Mouse (Mus musculus) liver, embryonic 12.5 days (tissue): ENCODE data around the gene Pde4d. TPM values are rescaled to one million over a fixed set of nuclear protein-coding genes. Genes with fewer than 3 reads are reported as not detected.
A peak's percentile ranks its signal among the peaks of the same experiment; 100 is the strongest.

Experiments
- ATAC-seq: fragments of 200-750 bp; cut with Nextera tagmentation; 2 replicates; pipeline ENCODE4 v1.8.0; 2017; ENCODE audit warnings: moderate number of reproducible peaks, mild to moderate bottlenecking, moderate library complexity
- H3K27ac ChIP-seq: fragments of 300-500 bp; sonication (generic); 2 replicates; pipeline ENCODE4 v1.5.1; 2016; ENCODE audit warnings: mild to moderate bottlenecking
- H3K27me3 ChIP-seq: fragments of 300-500 bp; sonication (generic); replicated peaks from 2 replicates; pipeline ENCODE4 v1.6.1; 2016; ENCODE audit warnings: mild to moderate bottlenecking, moderate library complexity
- H3K36me3 ChIP-seq: fragments of 300-500 bp; sonication (generic); 2 replicates; pipeline ENCODE4 v1.6.1; 2016; ENCODE audit warnings: mild to moderate bottlenecking, moderate library complexity
- H3K4me1 ChIP-seq: fragments of 300-500 bp; sonication (generic); 2 replicates; pipeline ENCODE4 v1.6.1; 2016
- H3K4me2 ChIP-seq: fragments of 300-500 bp; sonication (generic); 2 replicates; pipeline ENCODE4 v1.6.1; 2016; ENCODE audit warnings: mild to moderate bottlenecking, moderate library complexity
- H3K4me3 ChIP-seq: fragments of 300-500 bp; sonication (generic); 2 replicates; pipeline ENCODE4 v1.5.1; 2016; ENCODE audit warnings: mild to moderate bottlenecking, moderate library complexity
- H3K9ac ChIP-seq: fragments of 300-500 bp; sonication (generic); 2 replicates; pipeline ENCODE4 v1.6.1; 2016; ENCODE audit warnings: mild to moderate bottlenecking, moderate library complexity
- H3K9me3 ChIP-seq: fragments of 300-500 bp; sonication (generic); replicated peaks from 2 replicates; pipeline ENCODE4 v1.6.1; 2016; ENCODE audit warnings: mild to moderate bottlenecking, moderate library complexity
- WGBS: fragments of 180-500 bp; shearing (Covaris S2); methylation state at CpG from one replicate; pipeline ENCODE4 v1.1.7; 2016; ENCODE audit not compliant: insufficient replicate concordance; 5-methylcytosine and 5-hydroxymethylcytosine counted together
- polyA plus RNA-seq: library from polyadenylated mRNA; unstranded; fragments of >200 nt; fragmentation: Nextera tagmentation; extraction: Ambion mirVana; gene quantifications from 2 replicates; pipeline ENCODE4 v1.2.1, GENCODE M21; 2016

Pde4d gene
- polyA plus RNA-seq, 1 experiment from 2014 or later = 19.4 TPM

- Histone ChIP-seq H3K27me3 (no peaks in the 10 kb centered on the region), H3K9me3 (no peaks in the 10 kb centered on the region), H3K36me3 (no peaks in the 10 kb centered on the region), H3K27ac (no peak overlapping the region), H3K4me3 (no peak overlapping the region), H3K9ac (no peak overlapping the region), H3K4me2 (no peak overlapping the region), H3K4me1 (no peaks in the 10 kb centered on the region)
- ATAC-seq = no peak
- 67% methylated on average over 8 of the region's 8 CpGs for WGBS
Measured at GRCm38 (mm10) chr13:108497768-108498167, 48.0 kb downstream of the Pde4d start.

- 59% methylated on average over 9 of the region's 9 CpGs for WGBS
- no peak overlapping the region for H3K4me2 ChIP-seq
- H3K27me3 ChIP-seq = no peaks in the 10 kb centered on the region
- H3K4me1 ChIP-seq = no peaks in the 10 kb centered on the region
- no peaks in the 10 kb centered on the region for H3K36me3 ChIP-seq
- H3K9me3 ChIP-seq = no peaks in the 10 kb centered on the region
- no peak overlapping the region for H3K27ac ChIP-seq
- H3K9ac ChIP-seq = no peak overlapping the region
- H3K4me3 ChIP-seq = no peak overlapping the region
- no peak for ATAC-seq
Measured at GRCm38 (mm10) chr13:108498247-108498743, 48.5 kb downstream of the Pde4d start.

GRCm38 (mm10) chr13:108498773-108499313 lies 49.1 kb downstream of the Pde4d start:
- Histone ChIP-seq H3K9me3 (no peaks in the 10 kb centered on the region), H3K27ac (no peak overlapping the region), H3K27me3 (no peaks in the 10 kb centered on the region), H3K9ac (no peak overlapping the region), H3K4me1 (no peaks in the 10 kb centered on the region), H3K36me3 (no peaks in the 10 kb centered on the region), H3K4me3 (no peak overlapping the region), H3K4me2 (no peak overlapping the region)
- WGBS = 58% methylated on average over 9 of the region's 9 CpGs
- ATAC-seq = no peak

GRCm38 (mm10) chr13:108501386-108501785 lies 51.6 kb downstream of the Pde4d start:
- WGBS = 48% methylated on average over 1 of the region's 1 CpGs
- no peaks in the 10 kb centered on the region for H3K27me3 ChIP-seq

GRCm38 (mm10) chr13:108524548-108524947 lies 74.8 kb downstream of the Pde4d start:
- H3K4me3 ChIP-seq = no peak overlapping the region
- no peak overlapping the region for H3K9ac ChIP-seq
- H3K27me3 ChIP-seq = no peaks in the 10 kb centered on the region
- no peak overlapping the region for H3K27ac ChIP-seq
- H3K36me3 ChIP-seq = no peaks in the 10 kb centered on the region
- ATAC-seq = no peak
- peaks cover 19% of the 10 kb centered on the region for H3K4me1 ChIP-seq
- 76% methylated on average over 4 of the region's 4 CpGs for WGBS
- no peak overlapping the region for H3K4me2 ChIP-seq
- no peaks in the 10 kb centered on the region for H3K9me3 ChIP-seq

More at GRCm38 (mm10) chr13:108501386-108501785, 51.6 kb downstream of the Pde4d start:
- H3K4me1 ChIP-seq = no peaks in the 10 kb centered on the region
- H3K27ac ChIP-seq = no peak overlapping the region
- no peak overlapping the region for H3K9ac ChIP-seq
- H3K4me2 ChIP-seq = no peak overlapping the region
- ATAC-seq = no peak
- H3K9me3 ChIP-seq = no peaks in the 10 kb centered on the region
- no peaks in the 10 kb centered on the region for H3K36me3 ChIP-seq
- no peak overlapping the region for H3K4me3 ChIP-seq

- Histone ChIP-seq H3K9me3 (no peaks in the 10 kb centered on the region), H3K27ac (no peak overlapping the region), H3K9ac (no peak overlapping the region), H3K36me3 (no peaks in the 10 kb centered on the region), H3K4me1 (peaks cover 19% of the 10 kb centered on the region), H3K4me3 (no peak overlapping the region), H3K4me2 (no peak overlapping the region), H3K27me3 (no peaks in the 10 kb centered on the region)
- WGBS = 66% methylated on average over 6 of the region's 6 CpGs
- ATAC-seq = no peak
Measured at GRCm38 (mm10) chr13:108524969-108525368, 75.2 kb downstream of the Pde4d start.

- no peaks in the 10 kb centered on the region for H3K9me3 ChIP-seq
- H3K27me3 ChIP-seq = no peaks in the 10 kb centered on the region
- no peak for ATAC-seq
- H3K4me1 ChIP-seq = peaks cover 19% of the 10 kb centered on the region
- no peak overlapping the region for H3K27ac ChIP-seq
- no peaks in the 10 kb centered on the region for H3K36me3 ChIP-seq
- 73% methylated on average over 13 of the region's 13 CpGs for WGBS
- H3K4me2 ChIP-seq = no peak overlapping the region
- H3K9ac ChIP-seq = no peak overlapping the region
- H3K4me3 ChIP-seq = no peak overlapping the region
Measured at GRCm38 (mm10) chr13:108526258-108527007, 76.7 kb downstream of the Pde4d start.

- ATAC-seq = peak; percentile 92
- H3K4me3 ChIP-seq = no peak overlapping the region
- no peaks in the 10 kb centered on the region for H3K9me3 ChIP-seq
- H3K27me3 ChIP-seq = no peaks in the 10 kb centered on the region
- H3K4me2 ChIP-seq = 0 out of 2 replicates have a peak overlapping the region, but pooled peaks have one; percentile 20
- H3K27ac ChIP-seq = no peak overlapping the region
- 59% methylated on average over 7 of the region's 7 CpGs for WGBS
- H3K4me1 ChIP-seq = peaks cover 19% of the 10 kb centered on the region
- H3K36me3 ChIP-seq = no peaks in the 10 kb centered on the region
- H3K9ac ChIP-seq = no peak overlapping the region
Measured at GRCm38 (mm10) chr13:108527090-108527770, 77.5 kb downstream of the Pde4d start.

- Histone ChIP-seq H3K4me1 (peaks cover 19% of the 10 kb centered on the region), H3K9me3 (no peaks in the 10 kb centered on the region), H3K4me3 (no peak overlapping the region), H3K36me3 (no peaks in the 10 kb centered on the region), H3K4me2 (no peak overlapping the region), H3K9ac (no peak overlapping the region), H3K27me3 (no peaks in the 10 kb centered on the region), H3K27ac (no peak overlapping the region)
- WGBS = 72% methylated on average over 1 of the region's 1 CpGs
- ATAC-seq = no peak
Measured at GRCm38 (mm10) chr13:108528343-108528742, 78.6 kb downstream of the Pde4d start.

- peaks cover 5% of the 10 kb centered on the region for H3K4me1 ChIP-seq
- no peak overlapping the region for H3K27ac ChIP-seq
- H3K4me3 ChIP-seq = no peak overlapping the region
- 64% methylated on average over 1 of the region's 1 CpGs for WGBS
- ATAC-seq = no peak
- H3K9ac ChIP-seq = no peak overlapping the region
- H3K27me3 ChIP-seq = no peaks in the 10 kb centered on the region
- H3K4me2 ChIP-seq = no peak overlapping the region
- H3K9me3 ChIP-seq = no peaks in the 10 kb centered on the region
- H3K36me3 ChIP-seq = no peaks in the 10 kb centered on the region
Measured at GRCm38 (mm10) chr13:108532875-108533274, 83.1 kb downstream of the Pde4d start.

GRCm38 (mm10) chr13:108536436-108536835 lies 86.7 kb downstream of the Pde4d start:
- Histone ChIP-seq H3K9me3 (no peaks in the 10 kb centered on the region), H3K4me3 (no peak overlapping the region), H3K27ac (no peak overlapping the region), H3K9ac (no peak overlapping the region), H3K27me3 (no peaks in the 10 kb centered on the region), H3K4me2 (no peak overlapping the region), H3K4me1 (no peaks in the 10 kb centered on the region), H3K36me3 (no peaks in the 10 kb centered on the region)
- WGBS = 44% methylated on average over 4 of the region's 4 CpGs
- no peak for ATAC-seq

GRCm38 (mm10) chr13:108536951-108537350 lies 87.2 kb downstream of the Pde4d start:
- Histone ChIP-seq H3K36me3 (no peaks in the 10 kb centered on the region), H3K27ac (no peak overlapping the region), H3K9ac (no peak overlapping the region), H3K4me3 (no peak overlapping the region), H3K27me3 (no peaks in the 10 kb centered on the region), H3K4me1 (no peaks in the 10 kb centered on the region), H3K9me3 (no peaks in the 10 kb centered on the region), H3K4me2 (no peak overlapping the region)
- no peak for ATAC-seq
- 73% methylated on average over 6 of the region's 6 CpGs for WGBS
